Mouse (Mus musculus) ES-CJ7 (cell line): ENCODE data around the gene Rtp4.
A peak's percentile ranks its signal among the peaks of the same experiment; 100 is the strongest.

ENCODE experiments used
- DNase-seq: peaks from one replicate; pipeline ENCODE4 v3.0.0; 2011; ENCODE audit warnings: low read depth, low spot score

Rtp4 gene

DNA sequence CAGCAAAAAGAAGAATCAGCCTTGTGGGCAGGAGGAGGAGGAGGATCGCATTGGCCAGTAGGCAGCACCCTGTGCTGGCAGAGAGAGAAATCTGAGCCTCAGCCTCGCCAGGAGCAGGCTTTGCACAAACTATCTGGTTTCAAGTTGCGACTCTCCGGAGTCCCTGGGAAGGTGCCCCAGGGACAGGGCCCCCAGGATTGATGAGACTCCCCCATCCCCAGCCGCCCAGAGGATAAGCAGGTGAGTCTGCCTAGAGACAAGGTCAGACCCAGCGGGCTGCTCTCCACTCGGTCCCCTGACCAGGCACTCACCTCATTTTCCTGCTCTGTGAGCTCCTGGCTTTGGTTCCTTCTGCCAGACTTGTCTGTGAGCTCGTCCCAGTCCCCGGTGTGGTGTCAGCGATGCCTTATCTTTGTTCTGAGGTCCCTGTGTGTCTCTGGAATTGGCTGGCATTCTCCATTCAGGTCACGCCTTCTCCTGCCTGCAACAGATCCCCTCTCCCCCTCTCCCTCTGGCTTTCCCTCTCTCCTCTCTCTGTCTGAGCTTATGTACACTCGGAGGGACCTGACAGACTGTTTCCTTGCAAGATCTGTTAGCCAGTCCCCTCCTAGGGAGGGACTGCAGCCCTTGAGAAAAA lies at the start of gene Rtp4, which contains the start of gene Masp1:
Rtp4 (plus strand) TSS at position 57 of the 637 bp plus-strand sequence.
Masp1 (minus strand) TSS at position 581 of the 637 bp plus-strand sequence.
- no peak for DNase-seq

DNA sequence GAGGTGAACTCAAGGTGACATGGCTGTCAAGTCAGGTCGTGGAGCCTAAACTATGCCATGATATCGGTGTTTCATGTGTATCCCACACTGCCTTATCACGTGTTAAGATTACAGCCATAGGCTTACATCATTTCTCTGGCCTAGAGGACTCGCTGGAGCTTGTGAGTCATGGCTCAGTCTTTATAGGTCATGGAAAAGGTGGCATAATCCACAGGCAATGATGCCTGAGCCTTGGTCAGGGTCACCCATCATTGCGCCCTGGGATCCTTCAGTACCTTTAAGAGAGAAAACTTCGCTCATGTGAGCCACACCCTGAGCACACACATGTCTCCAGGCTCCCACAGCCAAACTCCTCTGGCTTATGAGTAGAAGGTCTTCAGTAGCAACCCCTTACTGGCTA lies 48.5 kb upstream of the Rtp4 start:
- no peak for DNase-seq

DNA sequence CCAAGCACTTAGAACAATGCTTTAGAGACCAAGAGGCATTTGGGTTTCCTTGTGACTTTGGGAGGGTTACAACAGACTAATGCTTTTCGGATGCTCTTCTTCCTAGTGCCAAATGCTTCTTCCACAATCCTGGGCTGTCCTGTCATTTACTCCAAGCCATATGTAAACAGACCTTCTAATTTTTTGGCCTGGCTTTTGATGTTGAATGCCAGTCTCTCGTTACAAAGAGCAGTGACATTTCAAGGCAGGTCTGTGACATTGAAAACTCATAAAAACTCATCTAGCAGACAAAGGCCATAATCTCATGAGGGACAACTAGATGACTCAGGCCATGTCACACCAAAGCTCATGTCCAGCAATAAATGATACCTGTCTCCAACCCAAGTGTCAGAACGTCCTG lies 48.0 kb upstream of the Rtp4 start:
- no peak for DNase-seq

DNA sequence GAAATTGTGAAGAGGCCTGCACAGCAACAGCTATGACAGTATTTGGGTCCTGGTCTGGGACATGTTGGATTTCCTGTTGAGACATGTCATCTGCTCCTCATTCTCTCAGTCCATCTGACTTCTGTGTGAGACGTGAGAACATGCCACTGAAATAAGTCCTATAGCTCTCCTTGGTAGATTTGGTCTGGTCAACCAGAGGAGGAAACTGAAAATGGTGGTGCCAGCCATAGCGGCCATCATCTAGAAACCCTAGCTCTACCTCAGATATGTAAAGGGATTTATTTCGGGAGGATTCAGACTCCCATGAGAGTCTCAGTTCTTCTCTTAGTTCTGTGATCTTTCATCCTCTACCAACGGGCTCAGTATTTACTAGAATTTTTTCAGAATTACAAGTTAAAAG lies 44.4 kb upstream of the Rtp4 start:
- DNase-seq, result no peak

DNA sequence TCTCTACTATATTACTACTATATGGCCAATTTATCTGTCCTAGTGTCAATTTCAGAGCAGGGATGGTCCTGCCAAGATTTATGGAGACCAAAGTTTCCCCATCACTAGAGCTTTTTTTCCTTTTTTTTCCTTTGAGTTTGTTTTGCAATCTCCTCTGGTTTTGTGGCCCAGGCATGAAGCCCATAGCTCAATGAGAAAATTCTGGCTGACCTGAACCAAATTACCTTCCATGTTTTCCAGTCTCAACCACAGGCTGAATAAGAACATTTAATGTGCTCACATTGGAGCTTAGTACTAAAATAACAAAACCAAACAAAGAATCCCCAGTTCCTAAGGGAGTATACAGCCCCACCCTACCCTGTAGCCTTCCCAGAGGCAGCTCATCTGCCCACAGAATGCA lies 43.5 kb upstream of the Rtp4 start:
- no peak for DNase-seq

DNA sequence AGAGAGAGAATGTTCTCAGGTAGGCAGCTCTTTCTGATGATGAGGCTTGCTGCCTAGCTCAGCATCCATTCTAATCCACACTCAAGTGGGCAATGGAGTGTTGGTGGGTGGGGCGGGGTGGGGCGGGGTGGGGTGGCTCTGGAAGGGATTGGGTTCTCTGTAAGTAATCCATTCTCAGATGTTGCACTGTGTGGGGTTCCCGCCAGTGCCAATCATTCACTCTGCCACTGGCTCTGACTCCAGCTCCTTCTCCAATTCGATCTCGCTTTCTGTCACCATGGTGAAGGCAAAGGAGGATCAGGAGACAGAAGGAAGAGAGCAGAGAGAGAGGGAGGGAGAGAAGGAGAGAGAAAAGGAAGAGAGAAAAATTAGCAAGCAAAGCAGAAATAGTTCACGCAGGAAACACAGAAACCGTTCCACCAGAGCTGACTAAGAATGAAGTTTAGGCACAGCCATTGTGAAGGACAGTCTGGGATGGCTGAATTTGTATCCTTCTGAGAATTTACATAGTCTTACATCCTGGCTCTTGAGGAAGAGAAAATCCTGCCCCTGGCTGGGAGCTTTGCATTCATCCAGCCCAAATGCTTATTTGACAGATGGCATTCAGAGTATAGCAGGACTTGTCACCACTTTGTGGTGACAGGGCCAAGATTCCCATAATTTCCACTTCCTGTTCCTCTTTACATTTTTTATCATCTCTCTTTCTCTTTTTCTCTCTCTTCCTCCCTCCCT lies 40.1 kb upstream of the Rtp4 start:
- peak; percentile 11 for DNase-seq

DNA sequence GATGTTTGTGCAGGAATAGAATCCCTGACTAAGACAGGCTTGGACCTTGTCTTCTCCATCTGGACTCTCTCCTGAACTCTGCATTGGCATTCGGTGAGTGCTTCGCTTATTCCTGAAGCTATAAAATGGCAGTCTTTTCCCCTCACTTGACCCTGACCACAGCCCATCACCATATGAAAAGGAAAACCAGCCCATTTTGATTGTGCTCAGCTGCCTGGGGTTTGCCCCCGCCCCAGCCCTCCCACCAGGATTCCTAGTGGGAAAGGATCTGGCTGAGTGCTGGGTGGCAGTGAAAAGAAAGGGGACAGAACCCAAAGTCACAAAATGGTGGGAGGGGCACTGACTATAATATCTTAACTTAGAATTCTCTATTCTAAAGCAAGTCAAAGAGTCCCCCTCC lies 37.9 kb upstream of the Rtp4 start:
- DNase-seq, result peak; percentile 87

DNA sequence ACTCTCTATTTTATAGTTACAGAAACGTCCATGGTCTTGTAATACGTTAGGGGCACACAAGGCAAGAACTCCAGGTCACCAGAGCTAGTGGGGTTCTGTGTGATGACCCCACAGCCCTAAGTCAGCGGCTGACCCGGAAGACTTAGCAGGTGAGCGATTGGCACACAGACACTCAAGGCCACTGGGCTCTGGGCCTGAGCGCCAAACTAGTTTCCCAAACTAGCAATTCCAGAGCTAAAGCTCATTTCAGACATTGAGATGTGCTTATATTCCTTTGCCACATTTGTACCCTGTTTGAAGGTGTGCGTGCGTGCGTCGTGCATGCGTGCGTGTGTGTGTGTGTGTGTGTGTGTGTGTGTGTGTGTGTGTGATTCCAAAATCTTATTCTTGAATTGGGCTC lies 37.2 kb upstream of the Rtp4 start:
- peak; percentile 14 for DNase-seq

DNA sequence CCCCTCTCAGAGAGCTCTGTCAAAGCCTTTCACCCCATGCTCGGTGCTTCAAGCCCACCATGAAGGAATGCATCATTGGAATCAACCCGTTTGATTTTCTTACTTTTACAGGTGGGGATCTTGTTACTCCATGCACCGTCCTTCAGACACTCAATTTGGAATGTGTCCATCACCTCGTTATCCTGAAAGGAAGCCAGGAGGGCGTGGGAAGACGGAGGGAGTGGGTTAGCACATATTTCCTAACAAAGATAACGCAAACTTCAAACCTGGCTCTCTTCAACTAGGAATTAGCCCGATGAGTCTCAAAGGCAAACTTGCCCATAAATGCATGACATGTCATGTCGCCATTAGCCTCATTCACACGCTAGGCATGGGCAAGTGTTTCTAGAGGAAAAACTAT lies 36.8 kb upstream of the Rtp4 start:
- no peak for DNase-seq

DNA sequence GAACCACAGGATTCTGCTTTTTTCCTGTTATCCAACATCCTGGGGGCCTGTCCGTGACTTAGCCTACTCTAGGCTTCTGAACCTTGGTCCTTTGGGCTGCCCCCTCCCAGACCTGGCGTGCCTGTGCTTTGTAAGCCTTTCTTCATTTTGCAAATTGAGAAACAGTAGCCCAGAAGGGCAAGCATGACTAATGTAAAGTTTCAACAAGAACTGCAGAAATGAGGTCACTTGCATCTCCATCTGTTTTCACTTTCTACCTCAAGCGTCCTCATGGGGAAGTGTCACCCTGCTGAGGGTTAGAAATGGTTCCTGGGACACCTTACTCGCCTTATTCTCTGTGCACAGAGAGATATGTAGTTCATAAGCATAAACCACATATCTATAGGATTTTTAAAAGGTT lies 27.3 kb upstream of the Rtp4 start:
- DNase-seq, result no peak

DNA sequence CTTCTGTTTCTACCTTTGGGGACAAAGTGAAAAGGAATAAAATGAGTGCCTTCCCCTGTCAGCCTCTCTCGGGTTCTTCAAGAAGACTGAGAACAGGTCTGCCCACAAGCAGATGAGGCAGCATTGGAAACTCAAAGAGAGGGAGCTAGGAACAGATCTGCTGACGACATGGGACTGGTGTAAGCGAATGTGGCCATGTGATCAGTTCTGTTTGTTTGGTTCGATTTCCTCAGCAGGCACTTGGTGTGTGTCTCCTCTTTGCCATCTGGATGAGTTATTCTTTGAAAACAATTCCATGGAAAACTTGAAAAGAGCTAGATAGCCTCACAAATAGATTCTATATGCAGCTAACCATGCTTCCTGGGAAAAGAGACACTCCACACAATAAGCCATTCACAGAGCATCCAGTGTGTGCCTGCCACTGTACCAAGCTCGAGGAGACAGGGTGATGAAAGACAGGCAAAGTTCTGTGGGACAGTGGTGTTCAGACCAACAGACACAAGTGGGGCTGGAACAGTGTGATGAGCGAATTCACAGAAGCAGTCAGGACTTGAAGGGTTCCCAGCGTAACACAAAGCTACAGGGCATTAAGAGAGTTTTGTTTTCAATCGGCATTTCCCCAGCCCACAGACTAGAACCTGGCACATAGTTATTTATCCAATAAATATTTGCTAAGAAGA lies 23.7 kb upstream of the Rtp4 start:
- no peak for DNase-seq

DNA sequence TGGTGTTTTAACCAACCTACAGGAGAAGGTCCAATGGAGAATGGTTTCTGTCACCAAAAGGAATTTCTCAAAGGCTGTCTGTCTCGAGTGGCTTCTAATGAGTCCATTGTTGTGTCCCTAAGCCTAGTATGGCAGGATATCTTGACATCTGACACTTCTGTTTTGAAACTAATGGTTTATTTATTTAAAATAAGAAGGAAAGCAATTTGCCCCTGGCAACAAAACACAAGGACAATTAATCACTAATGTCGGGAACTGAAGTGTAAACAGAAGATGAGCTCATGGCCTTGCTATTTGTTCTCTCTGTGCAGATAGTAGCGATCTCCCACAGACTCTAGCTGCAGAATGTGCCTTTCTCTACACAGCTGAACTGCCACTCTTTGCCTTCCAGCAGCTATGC lies 22.7 kb upstream of the Rtp4 start:
- no peak for DNase-seq

DNA sequence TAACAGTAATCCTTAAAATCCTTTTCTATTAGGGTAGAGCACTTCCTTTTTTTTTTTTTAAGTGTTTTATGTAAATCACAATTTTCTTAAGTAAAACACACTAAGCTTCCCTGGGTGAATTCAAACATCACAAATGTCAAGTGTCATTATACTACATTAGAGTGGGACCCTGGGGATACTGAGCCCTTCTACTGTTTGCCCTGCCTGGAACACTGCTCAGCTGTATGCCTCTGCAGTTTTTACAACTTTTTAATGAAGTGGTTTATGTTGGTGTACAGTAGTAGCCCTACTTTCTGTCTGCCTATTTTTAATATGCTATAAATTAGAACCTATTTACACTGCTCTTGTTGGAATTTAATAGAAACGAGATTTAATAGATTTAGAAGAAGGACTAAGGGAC lies 22.2 kb upstream of the Rtp4 start:
- no peak for DNase-seq

DNA sequence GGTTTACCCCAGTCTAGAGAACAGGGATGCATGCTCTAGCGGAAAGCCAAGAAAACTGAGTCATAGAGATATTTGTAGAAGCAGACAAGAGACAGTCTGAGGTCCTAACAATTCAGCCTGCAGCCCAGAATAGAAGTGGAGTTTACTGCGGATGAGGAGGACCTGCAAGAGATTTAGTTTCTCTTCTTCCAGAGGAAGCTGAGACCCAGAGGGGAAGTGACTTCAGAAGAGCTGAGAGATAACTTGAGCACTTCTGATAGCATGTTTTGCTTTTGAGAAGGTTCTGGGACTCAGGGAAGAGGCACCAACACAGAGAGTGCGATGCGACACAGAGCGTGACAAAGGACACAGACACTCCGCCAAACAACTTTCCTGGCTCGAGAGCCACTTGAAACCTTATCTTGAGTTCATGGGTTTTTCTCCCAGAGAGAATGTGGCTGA lies 21.4 kb upstream of the Rtp4 start:
- no peak for DNase-seq

DNA sequence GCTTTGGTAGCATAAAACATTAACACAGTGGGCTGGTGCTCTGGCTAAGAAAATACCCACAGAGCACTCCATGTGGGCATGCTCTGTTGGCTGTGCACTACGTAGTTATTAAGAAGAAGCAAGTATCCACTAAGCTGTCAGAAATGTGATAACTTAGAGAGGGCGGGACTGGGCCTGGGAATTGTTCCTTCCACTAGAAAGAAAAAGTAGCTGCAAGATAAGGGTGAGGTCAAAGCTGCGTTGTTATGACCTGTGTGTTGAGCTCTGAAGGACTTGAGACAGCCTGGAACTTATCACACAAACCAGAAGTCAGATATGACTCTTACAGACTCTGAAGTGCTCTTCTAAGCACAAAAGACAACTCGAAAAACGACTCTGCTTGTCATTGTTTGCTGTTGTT lies 19.5 kb upstream of the Rtp4 start:
- DNase-seq, result no peak

DNA sequence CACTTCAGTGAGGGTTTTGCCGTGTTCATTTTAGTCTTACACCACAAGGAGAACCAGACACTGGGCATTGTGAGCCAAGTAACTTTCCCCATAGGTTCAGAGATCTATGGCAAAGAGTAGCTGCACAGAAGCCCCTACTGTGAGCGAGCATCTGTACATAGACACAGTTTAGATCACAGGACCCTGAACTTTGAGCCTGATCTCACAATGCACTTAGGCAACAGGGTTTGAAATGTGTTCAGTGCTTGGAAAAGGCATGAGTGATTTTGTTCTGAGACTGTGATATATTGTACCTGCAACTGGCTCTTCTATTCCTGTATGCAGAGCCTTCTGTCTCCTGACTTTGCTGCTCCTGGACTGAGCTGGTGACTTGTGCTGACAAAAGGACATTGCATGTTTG lies 18.8 kb upstream of the Rtp4 start:
- DNase-seq, result no peak

DNA sequence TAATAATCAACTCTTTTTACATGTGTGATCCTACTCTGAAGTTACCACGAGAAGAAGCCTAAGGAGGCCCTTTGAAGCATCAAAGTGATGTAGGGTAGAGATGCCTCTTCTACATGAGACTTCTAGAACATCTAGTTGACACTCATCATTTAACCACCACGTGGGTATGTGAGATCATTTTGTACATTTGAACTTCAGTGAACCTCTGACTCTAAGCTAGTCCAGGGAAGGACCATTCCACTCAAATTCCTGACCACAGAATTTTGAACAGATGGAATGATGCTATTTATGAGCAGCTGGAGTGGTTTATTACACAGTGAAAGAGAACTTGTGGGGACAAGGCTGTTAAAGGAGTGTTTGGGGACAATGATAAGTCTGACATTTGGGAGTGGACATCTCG lies 17.6 kb upstream of the Rtp4 start:
- DNase-seq, result no peak

DNA sequence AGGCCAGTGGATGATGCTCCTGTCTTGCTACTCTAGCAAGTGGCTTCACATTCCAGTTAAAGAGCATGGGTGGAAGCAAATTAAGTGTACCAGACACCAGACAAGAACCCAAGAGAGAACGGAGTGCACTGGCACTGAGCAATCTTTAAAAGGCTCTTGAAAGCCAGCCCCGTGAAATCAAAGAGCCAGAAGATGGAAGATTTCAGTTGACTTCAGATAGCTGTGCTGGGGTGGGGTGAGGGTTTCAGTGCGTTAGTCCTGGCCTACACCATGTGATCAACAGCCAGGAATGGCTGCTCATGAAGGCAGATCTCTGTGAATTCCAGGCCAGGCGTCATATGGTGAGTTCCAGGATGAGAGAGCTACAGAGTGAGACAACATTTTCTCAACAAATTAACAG lies 16.7 kb upstream of the Rtp4 start:
- DNase-seq, result no peak

DNA sequence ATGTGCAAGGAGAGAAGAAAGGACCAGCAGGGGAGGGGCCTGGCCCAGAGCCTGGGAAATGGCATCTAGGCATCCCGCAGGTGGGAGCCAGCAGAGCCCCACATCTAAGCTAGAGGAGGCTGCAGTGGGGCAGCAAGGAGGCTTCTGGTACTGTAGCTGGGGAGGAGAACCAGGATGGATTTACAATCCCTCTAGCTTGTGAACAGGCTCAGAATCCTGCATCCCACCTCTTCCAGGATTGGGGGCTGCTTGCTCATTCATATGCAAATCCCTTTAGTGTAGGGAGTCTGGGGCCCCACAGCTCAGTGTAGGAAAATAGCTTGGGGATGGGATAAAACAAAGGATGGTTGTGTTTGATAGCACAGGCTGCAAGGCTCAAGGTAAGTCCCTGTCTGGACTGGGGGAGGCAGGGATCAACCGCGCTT lies 15.8 kb upstream of the Rtp4 start:
- DNase-seq, result peak; percentile 79

DNA sequence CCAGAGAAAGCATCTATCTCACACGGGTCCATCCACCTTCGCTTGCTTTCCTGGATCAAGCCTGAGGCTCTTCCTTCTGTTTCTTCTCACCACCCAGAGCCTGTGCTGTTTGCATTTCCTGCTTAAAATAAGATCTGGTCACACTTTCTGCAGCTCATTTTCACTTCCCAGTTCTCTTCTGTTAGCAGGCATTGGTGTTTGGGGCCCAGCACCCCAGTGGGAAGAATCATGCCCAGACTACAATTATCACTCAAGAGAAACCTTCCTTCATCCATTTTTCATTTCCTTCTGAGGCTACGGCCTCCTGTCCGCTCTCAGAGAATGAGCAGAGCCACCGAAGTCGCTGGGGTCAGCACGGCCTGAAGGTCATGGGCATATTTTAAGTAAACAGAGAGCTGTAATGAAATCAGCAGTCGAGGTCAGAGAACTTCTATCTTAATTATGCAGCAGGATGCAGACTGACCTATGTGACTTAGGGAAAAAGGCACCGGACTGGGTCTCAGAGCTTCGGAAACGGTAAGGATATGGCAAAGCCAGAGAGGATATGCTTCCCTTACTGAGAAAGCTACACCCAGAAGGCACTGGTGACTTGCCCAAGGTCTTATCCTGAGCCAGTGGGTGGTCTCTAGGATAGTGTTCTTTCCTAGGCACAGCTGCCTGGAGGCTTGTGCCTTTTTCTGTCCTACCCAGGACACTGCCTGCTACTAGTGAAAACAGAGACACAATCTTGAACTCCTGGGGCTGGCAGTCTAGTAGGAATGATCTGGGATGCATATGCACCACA lies 14.0 kb upstream of the Rtp4 start:
- peak; percentile 19 for DNase-seq

DNA sequence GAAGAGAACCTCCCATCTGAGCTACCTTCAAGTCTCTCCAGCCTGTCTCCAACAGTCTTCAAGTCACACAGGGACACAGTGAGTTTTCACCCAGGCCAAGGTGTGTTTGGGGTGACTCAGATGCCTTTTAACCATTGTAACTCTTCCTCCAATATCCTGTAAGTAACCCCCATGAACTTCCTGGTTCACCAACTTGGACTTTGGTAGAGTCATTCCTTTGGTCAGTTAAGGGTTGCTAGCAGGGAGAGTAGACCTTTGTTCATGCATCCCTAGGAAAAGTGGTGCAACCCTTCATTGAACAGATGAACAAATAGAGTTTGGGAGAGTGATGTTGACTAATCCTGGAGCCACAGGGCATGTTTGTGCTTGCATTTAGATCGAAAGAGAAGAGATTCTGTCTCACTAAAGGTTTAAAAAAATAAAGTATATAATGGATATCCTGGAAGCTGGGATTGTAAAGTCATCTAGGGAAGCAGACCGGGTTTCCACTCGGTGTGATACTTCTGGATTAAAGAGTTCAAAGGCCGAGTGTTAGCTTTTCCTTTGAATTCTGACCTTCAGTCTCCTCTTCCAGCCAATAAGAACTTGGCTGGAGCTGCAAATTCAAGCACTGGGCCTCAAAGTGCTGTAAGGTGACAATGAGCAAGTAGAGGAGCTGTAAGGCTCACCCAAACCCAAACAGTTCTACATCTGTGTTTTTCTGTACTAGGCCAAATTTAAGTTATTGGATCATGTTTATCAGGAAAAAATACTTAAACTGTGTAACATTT lies 8.7 kb upstream of the Rtp4 start:
- no peak for DNase-seq
